Mouse (Mus musculus): ENCODE results near the gene 0610030E20Rik. TPM values are rescaled to one million over a fixed set of nuclear protein-coding genes. Genes with fewer than 3 reads are reported as not detected.

0610030E20Rik gene
- total RNA-seq, 2 experiments from 2014 or later, result 9.4 to 10.1 TPM

GRCm38 (mm10) chr6:72366844-72367443, 19.8 kb downstream of the 0610030E20Rik start, which contains the start of gene Rnf181:
Gene Rnf181, minus strand, starts transcription at chr6:72366956.
- intact Hi-C loops (cut with DNase I), result no loop called here
- no peak for DNase-seq (ENCODE audit: low spot score)

GRCm38 (mm10) chr6:72367460-72367974, 20.4 kb downstream of the 0610030E20Rik start:
- DNase-seq (ENCODE audit: low spot score), result no peak
- intact Hi-C loops (cut with DNase I), result no loop called here

GRCm38 (mm10) chr6:72369557-72369956, 22.4 kb downstream of the 0610030E20Rik start:
- intact Hi-C loops (cut with DNase I), result no loop called here
- no peak for DNase-seq (ENCODE audit: low spot score)

- intact Hi-C loops (cut with DNase I), result no loop called here
- DNase-seq (ENCODE audit: low spot score), result no peak
Observed at GRCm38 (mm10) chr6:72370091-72370490, 23.0 kb downstream of the 0610030E20Rik start.

- DNase-seq (ENCODE audit: low spot score), result no peak
- intact Hi-C loops (cut with DNase I), result no loop called here
Observed at GRCm38 (mm10) chr6:72371147-72371546, 24.0 kb downstream of the 0610030E20Rik start.

GRCm38 (mm10) chr6:72371571-72371970, 24.5 kb downstream of the 0610030E20Rik start:
- no peak for DNase-seq (ENCODE audit: low spot score)

GRCm38 (mm10) chr6:72373184-72373583, 26.1 kb downstream of the 0610030E20Rik start:
- intact Hi-C loops (cut with DNase I), result no loop called here
- DNase-seq (ENCODE audit: low spot score), result no peak

More at GRCm38 (mm10) chr6:72371571-72371970, 24.5 kb downstream of the 0610030E20Rik start:
- intact Hi-C loops (cut with DNase I), result no loop called here

GRCm38 (mm10) chr6:72374206-72374605, 27.1 kb downstream of the 0610030E20Rik start:
- intact Hi-C loops (cut with DNase I), result no loop called here
- DNase-seq (ENCODE audit: low spot score), result no peak

GRCm38 (mm10) chr6:72374820-72375563, 27.9 kb downstream of the 0610030E20Rik start:
- no peak for DNase-seq (ENCODE audit: low spot score)
- intact Hi-C loops (cut with DNase I), result no loop called here

- intact Hi-C loops (cut with DNase I), result no loop called here
- DNase-seq (ENCODE audit: low spot score), result no peak
Observed at GRCm38 (mm10) chr6:72378510-72379234, 31.6 kb downstream of the 0610030E20Rik start.

- DNase-seq (ENCODE audit: low spot score), result no peak
- intact Hi-C loops (cut with DNase I), result loop anchor here (5.0 kb wide), 1 partner anchor 97 kb away; no protein-coding TSS in a partner anchor
Observed at GRCm38 (mm10) chr6:72379377-72380130, 32.4 kb downstream of the 0610030E20Rik start.

- intact Hi-C loops (cut with DNase I), result loop anchor here (5.0 kb wide), 1 partner anchor 98 kb away; no protein-coding TSS in a partner anchor
- peak; percentile 80 for DNase-seq (ENCODE audit: low spot score)
Observed at GRCm38 (mm10) chr6:72380131-72380770, 33.1 kb downstream of the 0610030E20Rik start, which contains the start of gene Vamp5. Gene Vamp5, minus strand, starts transcription at chr6:72380468.

GRCm38 (mm10) chr6:72382494-72382893, 35.4 kb downstream of the 0610030E20Rik start:
- intact Hi-C loops (cut with DNase I), result loop anchor here (5.0 kb wide), 1 partner anchor 100 kb away; no protein-coding TSS in a partner anchor
- DNase-seq (ENCODE audit: low spot score), result no peak

- intact Hi-C loops (cut with DNase I), result loop anchor here (5.0 kb wide), 1 partner anchor 101 kb away; no protein-coding TSS in a partner anchor
- DNase-seq (ENCODE audit: low spot score), result no peak
Observed at GRCm38 (mm10) chr6:72383142-72383820, 36.2 kb downstream of the 0610030E20Rik start.

GRCm38 (mm10) chr6:72383952-72384351, 36.8 kb downstream of the 0610030E20Rik start:
- intact Hi-C loops (cut with DNase I), result loop anchor here (5.0 kb wide), 1 partner anchor 102 kb away; no protein-coding TSS in a partner anchor
- DNase-seq (ENCODE audit: low spot score), result no peak

GRCm38 (mm10) chr6:72385258-72385657, 38.1 kb downstream of the 0610030E20Rik start:
- DNase-seq (ENCODE audit: low spot score), result no peak
- intact Hi-C loops (cut with DNase I), result no loop called here

- no peak for DNase-seq (ENCODE audit: low spot score)
- intact Hi-C loops (cut with DNase I), result no loop called here
Observed at GRCm38 (mm10) chr6:72386561-72386960, 39.4 kb downstream of the 0610030E20Rik start.

- DNase-seq (ENCODE audit: low spot score), result no peak
- intact Hi-C loops (cut with DNase I), result no loop called here
Observed at GRCm38 (mm10) chr6:72387816-72388215, 40.7 kb downstream of the 0610030E20Rik start.
